Mouse (Mus musculus): ENCODE results near the gene Gm44596.
A peak's percentile ranks its signal among the peaks of the same experiment; 100 is the strongest.
"Not testable (repeated sequence)": the region's sequence is repeated elsewhere in the genome, so short reads cannot be mapped to it uniquely, and the experiment has no call there.

Gene Gm44596

GRCm38 (mm10) chr6:128380594-128381167 lies 5.4 kb downstream of the Gm44596 start:
- not testable (repeated sequence) for DNase-seq (ENCODE audit: low spot score in 2 of 2)

DNA sequence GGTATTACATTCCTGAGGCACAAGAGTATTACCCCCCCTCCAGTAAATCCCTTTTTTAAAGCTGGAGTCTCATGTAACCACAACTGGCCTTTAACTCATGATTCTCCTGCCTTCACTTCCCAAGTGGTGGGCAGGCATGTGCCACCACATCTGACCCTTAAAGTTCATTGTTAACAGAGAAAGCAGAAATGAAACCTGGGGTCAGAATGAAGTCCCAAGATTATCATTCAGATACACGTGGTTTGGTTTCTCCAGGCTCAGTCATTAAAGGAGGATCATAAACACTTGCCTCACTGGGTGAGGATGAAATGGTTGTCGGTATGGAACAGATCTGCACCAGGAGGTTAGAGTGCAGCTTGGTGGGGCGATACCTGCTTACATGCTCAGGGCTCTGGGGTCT lies 6.0 kb downstream of the Gm44596 start:
- no peak for DNase-seq (ENCODE audit: low spot score in 2 of 2)

DNA sequence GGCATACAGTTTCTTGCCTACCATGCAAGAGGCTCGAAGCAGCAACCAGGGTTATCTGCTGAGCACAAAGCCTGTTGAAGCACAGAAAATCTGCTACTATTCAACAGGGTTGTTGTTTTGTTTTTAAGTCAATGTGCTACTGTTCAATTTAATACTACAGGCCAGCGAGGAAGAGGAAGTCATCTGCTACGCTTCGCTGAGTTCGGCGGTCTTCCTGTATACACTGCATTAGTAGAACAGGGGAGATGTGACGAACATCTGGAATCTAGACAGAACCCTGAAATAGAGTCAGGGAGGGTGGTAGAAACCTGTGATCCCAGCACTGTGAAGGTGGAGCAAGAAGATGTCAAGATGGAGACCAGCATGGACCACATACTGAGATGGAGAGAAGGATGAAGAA lies 8.4 kb downstream of the Gm44596 start:
- DNase-seq (ENCODE audit: low spot score in 2 of 2), result peak in 1 of 2 experiments; percentile 65

GRCm38 (mm10) chr6:128385026-128385425 lies 9.7 kb downstream of the Gm44596 start:
- no peak for DNase-seq (ENCODE audit: low spot score in 2 of 2)

DNA sequence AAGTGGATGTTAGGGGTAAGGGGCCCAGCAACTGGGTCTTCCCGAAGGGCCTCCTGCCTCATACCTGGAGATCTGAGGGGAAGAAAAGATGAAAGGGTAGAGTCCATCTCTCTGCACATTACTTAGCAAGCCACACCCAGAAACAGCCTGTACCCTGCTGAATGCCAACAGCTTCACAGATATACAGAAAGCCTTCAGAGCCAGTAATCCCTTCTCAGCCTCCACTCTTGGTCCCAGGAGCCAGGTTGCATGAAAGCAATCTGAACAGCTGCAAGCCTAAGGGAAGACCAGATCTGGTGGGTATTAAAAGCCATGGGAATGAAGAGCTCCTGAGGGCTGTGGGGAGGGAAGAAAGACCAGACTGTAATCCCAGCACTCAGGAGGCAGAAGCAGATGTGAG lies 13.9 kb downstream of the Gm44596 start:
- no peak for DNase-seq (ENCODE audit: low spot score in 2 of 2)

DNA sequence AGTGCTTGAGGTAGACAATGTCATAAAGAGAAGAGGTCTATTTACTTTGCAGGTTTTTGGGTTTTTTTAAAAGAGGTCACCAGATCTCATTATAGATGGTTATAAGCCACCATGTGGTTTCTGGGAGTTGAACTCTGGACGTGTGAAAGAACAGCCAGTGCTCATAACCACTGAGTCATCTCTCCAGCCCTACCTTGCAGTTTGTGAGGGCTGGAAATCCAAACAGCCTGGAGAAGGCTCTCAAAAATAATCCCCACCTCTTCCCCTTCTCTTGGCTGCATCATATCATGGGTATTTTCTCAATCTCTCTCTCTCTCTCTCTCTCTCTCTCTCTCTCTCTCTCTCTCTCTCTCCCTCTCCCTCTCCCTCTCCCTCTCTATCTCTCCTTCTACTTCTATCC lies 15.4 kb downstream of the Gm44596 start:
- no peak for DNase-seq (ENCODE audit: low spot score in 2 of 2)

DNA sequence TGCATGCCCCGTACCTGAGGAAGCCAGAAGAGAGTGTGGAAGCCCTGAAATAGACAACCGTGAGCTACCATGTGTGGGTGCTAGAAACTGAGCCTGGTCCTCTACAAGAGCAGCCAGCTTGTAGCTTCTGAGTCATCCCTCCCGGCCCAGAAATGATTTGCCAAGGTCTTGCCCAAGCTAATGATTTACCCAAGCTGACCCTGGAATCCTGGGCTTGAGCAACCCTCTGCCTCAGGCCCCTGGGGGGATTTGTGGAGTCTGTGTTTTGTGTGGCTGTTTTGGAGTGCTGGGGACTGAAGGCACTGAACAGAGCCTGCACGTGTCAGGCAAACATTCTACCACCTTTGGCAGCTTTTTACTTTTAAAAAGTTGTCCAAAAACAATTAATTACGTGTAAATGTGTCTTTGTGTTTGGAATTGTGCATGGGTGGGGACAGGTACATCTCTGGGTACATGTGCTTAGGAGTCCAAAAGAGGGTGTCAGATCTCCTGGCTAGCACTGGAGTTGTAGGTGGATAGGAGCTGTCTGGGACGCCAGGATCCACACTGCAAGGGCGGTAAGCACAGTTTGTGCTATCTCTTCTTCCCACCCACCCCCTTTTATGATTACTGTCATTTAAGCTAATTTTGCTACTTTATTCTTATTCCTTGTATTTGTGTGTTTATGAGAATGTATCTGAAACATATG lies 22.4 kb downstream of the Gm44596 start:
- DNase-seq (ENCODE audit: low spot score in 2 of 2), result no peak

- DNase-seq (ENCODE audit: low spot score in 2 of 2), result no peak
Observed at GRCm38 (mm10) chr6:128398996-128399395, 23.7 kb downstream of the Gm44596 start, which contains the start of gene Nrip2. TSS of gene Nrip2 (plus strand) at chr6:128399296.

GRCm38 (mm10) chr6:128399421-128400185 lies 24.3 kb downstream of the Gm44596 start:
- no peak for DNase-seq (ENCODE audit: low spot score in 2 of 2)

DNA sequence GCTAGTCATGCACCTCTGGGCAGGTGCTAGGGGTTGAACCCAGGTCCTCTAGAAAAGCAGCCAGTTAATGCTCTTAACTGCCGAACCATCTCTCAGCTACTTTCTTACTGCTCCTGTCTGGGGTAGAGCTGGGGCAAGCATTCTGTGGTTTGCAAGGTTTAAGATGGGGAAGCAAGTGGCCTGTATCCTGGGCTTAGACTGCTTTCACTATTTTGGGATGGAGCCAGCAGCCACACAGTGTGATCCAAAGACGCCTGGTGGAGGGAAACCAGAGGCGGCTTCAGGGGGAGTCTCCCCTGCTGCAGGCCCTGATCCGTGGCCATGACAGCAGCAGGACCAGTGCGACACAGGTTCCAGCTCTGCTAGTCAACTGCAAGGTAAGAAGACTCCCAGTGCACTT lies 29.4 kb downstream of the Gm44596 start:
- DNase-seq (ENCODE audit: low spot score in 2 of 2), result no peak

- no peak for DNase-seq (ENCODE audit: low spot score in 2 of 2)
Observed at GRCm38 (mm10) chr6:128408544-128409125, 33.3 kb downstream of the Gm44596 start.

GRCm38 (mm10) chr6:128410305-128410704 lies 35.0 kb downstream of the Gm44596 start:
- DNase-seq (ENCODE audit: low spot score in 2 of 2), result no peak

- peak; percentile 82 to 85 for DNase-seq (ENCODE audit: low spot score in 2 of 2)
Observed at GRCm38 (mm10) chr6:128411115-128411514, 35.8 kb downstream of the Gm44596 start.

GRCm38 (mm10) chr6:128416169-128416568 lies 40.9 kb downstream of the Gm44596 start:
- DNase-seq (ENCODE audit: low spot score in 2 of 2), result no peak

DNA sequence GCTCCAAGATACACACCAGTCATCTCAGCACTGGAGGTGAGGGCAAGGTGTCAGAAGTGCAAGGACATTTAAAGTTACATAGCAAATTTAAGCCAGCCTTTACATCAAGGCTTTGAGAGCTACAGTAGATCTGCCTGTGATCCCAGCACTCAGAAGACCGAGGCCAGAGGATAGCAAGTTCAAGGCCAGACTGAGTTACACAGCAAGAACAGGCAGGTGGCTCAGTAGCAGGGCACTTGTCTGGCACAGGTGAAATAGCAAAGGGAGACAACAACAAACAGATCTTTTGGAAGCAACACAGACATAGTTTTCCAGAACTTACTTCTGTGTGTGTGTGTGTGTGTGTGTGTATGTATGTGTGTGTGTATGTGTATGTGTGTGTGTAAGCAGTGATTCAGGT lies 42.8 kb downstream of the Gm44596 start:
- DNase-seq (ENCODE audit: low spot score in 2 of 2), result no peak

DNA sequence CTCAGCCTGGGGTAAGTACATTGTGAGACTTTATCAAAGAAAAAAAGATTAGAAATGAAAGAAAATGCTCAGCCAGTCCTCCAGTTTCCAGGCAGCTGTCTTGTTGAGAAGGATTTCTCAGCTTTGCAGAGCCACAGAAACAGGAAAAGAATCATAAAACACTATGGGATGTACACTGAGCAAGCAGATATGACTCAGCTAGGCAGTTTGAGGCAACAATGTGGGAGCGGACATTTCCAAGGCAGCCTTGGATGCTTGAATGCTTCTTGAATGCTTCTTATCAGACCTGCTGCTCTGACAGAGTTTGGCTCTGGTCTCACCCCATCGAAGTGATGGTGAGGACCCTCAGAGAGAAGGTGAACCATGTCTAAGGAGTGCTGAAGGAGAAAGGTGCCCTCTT lies 45.7 kb downstream of the Gm44596 start:
- no peak for DNase-seq (ENCODE audit: low spot score in 2 of 2)

- DNase-seq (ENCODE audit: low spot score in 2 of 2), result no peak
Observed at GRCm38 (mm10) chr6:128421480-128421879, 46.2 kb downstream of the Gm44596 start.

DNA sequence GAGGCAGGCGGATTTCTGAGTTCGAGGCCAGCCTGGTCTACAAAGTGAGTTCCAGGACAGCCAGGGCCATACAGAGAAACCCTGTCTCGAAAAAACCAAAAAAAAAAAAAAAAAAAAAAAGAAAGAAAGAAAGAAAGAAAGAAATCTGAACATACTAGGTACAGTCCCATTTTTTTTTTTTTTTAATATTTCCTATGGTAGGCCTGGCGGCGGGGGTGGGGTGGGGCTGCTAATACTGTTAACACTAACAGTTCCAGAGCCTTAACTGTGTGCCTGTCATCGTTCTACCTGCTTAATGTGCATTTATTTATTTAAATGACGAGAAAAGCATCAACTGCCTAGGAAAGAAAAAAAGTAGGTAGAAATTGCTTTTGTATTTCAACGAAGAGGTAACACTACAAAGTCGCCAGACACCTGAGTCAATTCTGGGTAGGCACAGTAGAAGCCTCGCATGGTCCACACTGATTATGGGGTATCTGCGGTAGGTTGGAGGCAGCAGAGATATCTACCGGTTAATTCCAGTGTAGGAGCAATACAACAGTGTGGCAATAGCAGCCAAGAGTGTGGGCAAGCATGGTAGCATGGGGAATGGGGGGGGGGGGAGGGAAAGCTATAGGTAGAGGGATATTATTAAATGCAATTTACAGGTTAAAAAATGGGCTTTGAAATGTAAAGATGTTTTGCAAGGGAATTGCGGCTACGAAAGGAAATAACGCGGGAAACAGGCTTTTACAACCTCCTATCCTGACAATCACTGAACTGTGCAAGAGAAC lies 48.4 kb downstream of the Gm44596 start:
- DNase-seq (ENCODE audit: low spot score in 2 of 2), result no peak

DNA sequence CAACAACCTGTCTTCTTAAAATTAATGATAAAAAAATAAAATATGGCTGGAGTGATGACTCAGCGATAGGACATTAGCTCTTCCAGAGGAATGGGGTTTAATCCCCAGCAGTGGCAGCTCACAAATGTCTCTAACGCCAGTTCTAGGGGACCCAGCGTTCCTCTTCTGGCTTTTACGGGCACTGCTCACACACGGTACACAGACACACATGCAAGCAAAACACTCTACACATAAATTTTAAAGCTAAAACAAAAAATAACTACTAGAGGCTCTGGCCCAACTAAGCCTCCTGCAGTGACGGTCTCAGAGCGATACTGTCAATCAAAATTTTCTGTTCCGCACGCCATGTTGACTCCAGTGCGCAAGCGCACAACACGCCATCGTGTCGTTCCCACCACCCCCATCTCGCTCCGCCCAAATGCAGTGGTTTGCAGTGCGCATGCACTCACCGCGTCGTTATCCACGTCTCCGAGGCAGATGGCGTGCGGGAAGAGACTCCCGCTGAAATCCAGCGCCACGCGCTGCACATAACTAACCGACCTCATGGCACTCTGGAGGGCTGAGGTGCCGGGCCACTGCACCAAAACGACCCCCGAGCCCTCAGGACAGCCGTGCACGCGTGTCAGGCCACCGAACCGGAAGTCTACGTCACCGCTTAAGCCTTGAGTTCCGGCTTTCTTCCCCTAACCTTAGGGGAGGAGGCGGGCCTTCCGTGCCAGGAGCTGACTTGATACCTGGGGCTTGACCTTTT lies 49.1 kb downstream of the Gm44596 start, which contains the start of gene Itfg2:
TSS of gene Itfg2 (minus strand) at position 663 of the 751 bp plus-strand sequence.
- peak; percentile 92 to 96 for DNase-seq (ENCODE audit: low spot score in 2 of 2)

- DNase-seq (ENCODE audit: low spot score in 2 of 2), result no peak
Observed at GRCm38 (mm10) chr6:128425046-128425445, 49.7 kb downstream of the Gm44596 start.

GRCm38 (mm10) chr6:128427571-128427970 lies 52.3 kb downstream of the Gm44596 start:
- no peak for DNase-seq (ENCODE audit: low spot score in 2 of 2)
